Mouse (Mus musculus) forebrain, postnatal 0 days (tissue): ENCODE measurements around the gene Zfp658. TPM values are rescaled to one million over a fixed set of nuclear protein-coding genes. Genes with fewer than 3 reads are reported as not detected.
A peak's percentile ranks its signal among the peaks of the same experiment; 100 is the strongest.

ENCODE experiments used
- ATAC-seq: fragments of 200-750 bp; cut with Nextera tagmentation; 2 replicates; pipeline ENCODE4 v1.8.0; 2017; ENCODE audit warnings: mild to moderate bottlenecking, moderate library complexity
- DNase-seq: peaks from one replicate; pipeline ENCODE4 v3.0.0-alpha.2; 2015
- H3K27ac ChIP-seq: fragments of 300-500 bp; sonication (generic); 2 replicates; pipeline ENCODE4 v1.5.1; 2014; ENCODE audit warnings: low read depth, mild to moderate bottlenecking, antibody characterized with exemption, low read length, moderate library complexity, mixed read lengths
- H3K27me3 ChIP-seq: fragments of 300-500 bp; sonication (generic); 2 replicates; pipeline ENCODE4 v1.6.1; 2014; ENCODE audit warnings: mild to moderate bottlenecking, low read length, mixed read lengths; ENCODE audit not compliant: insufficient read depth
- H3K36me3 ChIP-seq: fragments of 300-500 bp; sonication (generic); 2 replicates; pipeline ENCODE4 v1.6.1; 2014; ENCODE audit warnings: mild to moderate bottlenecking, moderate library complexity; ENCODE audit not compliant: insufficient read depth
- H3K4me1 ChIP-seq: fragments of 300-500 bp; sonication (generic); 2 replicates; pipeline ENCODE4 v1.6.1; 2014; ENCODE audit warnings: antibody characterized with exemption; ENCODE audit not compliant: insufficient read depth
- H3K4me2 ChIP-seq: fragments of 300-500 bp; sonication (generic); 2 replicates; pipeline ENCODE4 v1.6.1; 2014; ENCODE audit warnings: low read depth, mild to moderate bottlenecking, moderate library complexity
- H3K4me3 ChIP-seq: fragments of 300-500 bp; sonication (generic); 2 replicates; pipeline ENCODE4 v1.5.1; 2014; ENCODE audit warnings: low read depth, low read length, mixed read lengths
- H3K9ac ChIP-seq: fragments of 300-500 bp; sonication (generic); 2 replicates; pipeline ENCODE4 v1.6.1; 2014; ENCODE audit warnings: mild to moderate bottlenecking
- H3K9me3 ChIP-seq: fragments of 300-500 bp; sonication (generic); 2 replicates; pipeline ENCODE4 v1.6.1; 2016; ENCODE audit warnings: low read length
- CTCF ChIP-seq: sonication (generic); IDR thresholded peaks from 2 replicates; pipeline ENCODE4 v1.5.1; 2016; ENCODE audit warnings: antibody characterized with exemption, control low read depth, low read depth
- whole genome bisulfite sequencing: fragments of 180-500 bp; shearing (Covaris S2); extraction: QIAGEN DNeasy Blood & Tissue Kit; methylation state at CpG from one replicate; pipeline ENCODE4 v1.1.7; 2014; 5-methylcytosine and 5-hydroxymethylcytosine counted together
- polyA plus RNA-seq: library from polyadenylated mRNA; unstranded; fragments of >200 nt; fragmentation: Nextera tagmentation; extraction: Ambion mirVana; gene quantifications from 2 replicates; pipeline ENCODE4 v1.2.1, GENCODE M21; 2015
- total RNA-seq: library from RNA; depleted of rRNA; stranded (reverse); fragments of >200 nt; gene quantifications from 2 replicates; pipeline ENCODE4 v1.2.3, GENCODE M21; 2014; rRNA removed

The Zfp658 gene
- total and polyA plus RNA-seq, 2 experiments from 2014 or later = 3.1 to 12.6 TPM

DNA sequence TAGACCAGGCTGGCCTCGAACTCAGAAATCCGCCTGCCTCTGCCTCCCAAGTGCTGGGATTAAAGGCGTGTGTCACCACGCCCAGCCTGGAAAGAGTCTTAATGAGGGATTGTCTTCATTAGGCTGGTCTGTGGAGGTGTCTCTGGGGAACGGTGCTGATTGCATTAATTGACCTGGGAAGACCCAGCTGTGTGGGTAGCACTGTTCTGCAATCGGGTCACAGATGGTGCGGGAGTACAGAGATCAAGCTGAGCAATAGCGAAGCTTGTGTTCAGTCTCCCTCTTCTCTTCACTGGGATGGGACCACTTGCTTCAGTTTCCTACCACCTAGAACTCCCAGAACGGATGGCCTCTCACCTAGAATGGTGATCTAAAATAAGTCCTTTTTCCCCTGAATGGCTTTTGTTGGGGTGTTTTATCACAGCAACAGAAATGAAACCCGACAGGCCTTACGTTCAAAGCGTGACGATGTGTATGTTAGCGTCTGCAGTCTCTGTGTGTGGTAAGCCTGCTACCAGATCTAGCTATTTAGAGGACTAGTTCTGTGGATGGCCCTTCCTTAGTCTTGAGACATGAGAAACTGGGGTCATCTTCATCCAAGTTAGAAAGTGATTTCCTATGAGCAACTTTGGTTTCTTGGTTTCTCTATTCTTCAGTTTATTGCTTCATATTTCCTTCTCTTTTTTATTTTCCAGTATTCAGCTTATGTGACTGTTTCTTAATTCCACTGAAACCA lies 51.9 kb downstream of the Zfp658 start:
- Histone ChIP-seq H3K27ac (no peak overlapping the region), H3K4me3 (no peak overlapping the region), H3K4me2 (no peak overlapping the region), H3K4me1 (no peaks in the 10 kb centered on the region), H3K27me3 (no peaks in the 10 kb centered on the region), H3K9me3 (no peaks in the 10 kb centered on the region), H3K36me3 (no peaks in the 10 kb centered on the region), H3K9ac (no peak overlapping the region)
- 87% methylated on average over 14 of the region's 14 CpGs for WGBS
- ATAC-seq (no peak), DNase-seq (no peak)
- TF ChIP-seq CTCF = no peak

DNA sequence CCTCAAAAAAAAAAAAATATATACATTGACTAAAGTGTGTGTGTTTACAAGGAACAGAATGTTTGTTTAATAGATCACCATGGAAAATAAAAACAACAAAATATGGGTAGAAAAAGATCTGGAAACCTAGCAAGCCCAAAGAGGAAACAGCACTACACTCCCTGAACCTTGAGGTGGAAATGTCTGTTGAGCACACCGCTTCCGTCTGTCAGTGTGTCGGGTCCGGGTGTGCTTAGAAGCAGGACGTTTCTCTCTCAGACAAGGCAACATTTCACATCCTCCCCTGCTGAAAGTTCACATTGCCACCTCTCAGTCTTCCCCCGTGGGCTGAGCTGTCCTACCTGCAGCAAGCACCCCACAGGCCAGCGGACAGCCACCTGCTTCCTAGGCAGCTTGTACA lies 60.9 kb downstream of the Zfp658 start:
- Histone ChIP-seq H3K27ac (no peak overlapping the region), H3K4me3 (no peak overlapping the region), H3K4me1 (no peaks in the 10 kb centered on the region), H3K36me3 (no peaks in the 10 kb centered on the region), H3K27me3 (no peaks in the 10 kb centered on the region), H3K9me3 (no peaks in the 10 kb centered on the region), H3K4me2 (no peak overlapping the region), H3K9ac (no peak overlapping the region)
- ATAC-seq = no peak
- WGBS = 84% methylated on average over 7 of the region's 7 CpGs
- TF ChIP-seq CTCF = no peak
- DNase-seq = no peak

DNA sequence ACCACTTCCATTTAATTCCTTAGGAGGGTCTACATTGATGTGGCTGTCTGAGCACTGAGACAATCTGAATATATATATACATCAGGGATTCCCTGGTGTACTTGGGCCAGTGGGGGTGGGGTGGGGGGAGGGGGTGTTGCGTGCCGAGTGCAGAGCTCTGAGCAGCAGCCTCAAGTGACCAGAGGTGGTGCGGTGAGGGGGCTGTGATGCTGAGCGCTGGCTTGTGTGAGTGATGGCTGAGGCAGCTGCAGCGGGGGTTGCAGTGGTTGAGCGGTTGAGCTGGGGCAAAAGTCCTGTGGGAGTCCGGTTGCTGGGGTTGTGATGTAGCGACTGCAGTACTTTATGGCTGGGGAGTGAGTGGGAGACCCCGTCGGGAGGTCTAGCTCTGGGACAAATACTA lies 61.8 kb downstream of the Zfp658 start:
- TF ChIP-seq CTCF = no peak
- H3K4me2 ChIP-seq = no peak overlapping the region
- H3K36me3 ChIP-seq = no peaks in the 10 kb centered on the region
- H3K4me3 ChIP-seq = no peak overlapping the region
- H3K27me3 ChIP-seq = no peaks in the 10 kb centered on the region
- no peaks in the 10 kb centered on the region for H3K4me1 ChIP-seq
- no peak overlapping the region for H3K27ac ChIP-seq
- ATAC-seq (peak; percentile 29; the same call in 1 of the 2 replicates), DNase-seq (no peak)
- H3K9me3 ChIP-seq = no peaks in the 10 kb centered on the region
- WGBS = 13% methylated on average over 10 of the region's 10 CpGs
- H3K9ac ChIP-seq = no peak overlapping the region

Other genes starting within 250 kb of the Zfp658 start
- gene Zfp715, start 249.0 kb upstream of the Zfp658 start, total RNA-seq = 35.5 and 35.9 TPM in 2 replicates
- 14.5 and 17.3 TPM in 2 replicates for gene Zfp715, start 249.0 kb upstream of the Zfp658 start, polyA plus RNA-seq
- gene Siglecf, start 210.9 kb upstream of the Zfp658 start, total RNA-seq = 0.08 TPM in 1 of 2 replicates, not detected in the other
- 0.16 and 0.25 TPM in 2 replicates for gene Siglecf, start 210.9 kb upstream of the Zfp658 start, polyA plus RNA-seq
- not detected in 2 replicates for gene Siglecg, start 154.1 kb upstream of the Zfp658 start, total RNA-seq
- 0.09 TPM in 1 of 2 replicates, not detected in the other for gene Siglecg, start 154.1 kb upstream of the Zfp658 start, polyA plus RNA-seq
- not detected in 2 replicates for gene Lim2, start 134.6 kb upstream of the Zfp658 start, total RNA-seq
- not detected in 2 replicates for gene Lim2, start 134.6 kb upstream of the Zfp658 start, polyA plus RNA-seq
- not detected in 2 replicates for gene Nkg7, start 125.2 kb upstream of the Zfp658 start, total RNA-seq
- gene Nkg7, start 125.2 kb upstream of the Zfp658 start, polyA plus RNA-seq = not detected in 2 replicates
- gene Cldnd2, start 121.5 kb upstream of the Zfp658 start, total RNA-seq = not detected in 2 replicates
- not detected in 2 replicates for gene Cldnd2, start 121.5 kb upstream of the Zfp658 start, polyA plus RNA-seq
- gene Etfb, start 118.2 kb upstream of the Zfp658 start, total RNA-seq = 38.2 and 46.1 TPM in 2 replicates
- gene Etfb, start 118.2 kb upstream of the Zfp658 start, polyA plus RNA-seq = 101 and 117 TPM in 2 replicates
- gene Gm45233, start 118.1 kb upstream of the Zfp658 start, total RNA-seq = 0.31 and 3.7 TPM in 2 replicates
- gene Gm45233, start 118.1 kb upstream of the Zfp658 start, polyA plus RNA-seq = 0.30 TPM in 1 of 2 replicates, not detected in the other
- 4.2 and 16.9 TPM in 2 replicates for gene Vsig10l, start 99.1 kb upstream of the Zfp658 start, total RNA-seq
- 8.1 and 13.8 TPM in 2 replicates for gene Vsig10l, start 99.1 kb upstream of the Zfp658 start, polyA plus RNA-seq
- gene Iglon5, start 72.2 kb upstream of the Zfp658 start, total RNA-seq = 24.9 and 26.1 TPM in 2 replicates
- 3.0 and 4.4 TPM in 2 replicates for gene Iglon5, start 72.2 kb upstream of the Zfp658 start, polyA plus RNA-seq
- not detected in 2 replicates for gene 4931406B18Rik, start 56.3 kb upstream of the Zfp658 start, total RNA-seq
- not detected in 2 replicates for gene 4931406B18Rik, start 56.3 kb upstream of the Zfp658 start, polyA plus RNA-seq
- gene Cd33, start 17.8 kb upstream of the Zfp658 start, total RNA-seq = 0.77 and 1.0 TPM in 2 replicates
- 1.2 and 1.7 TPM in 2 replicates for gene Cd33, start 17.8 kb upstream of the Zfp658 start, polyA plus RNA-seq
- gene Zfp719, start 17.4 kb downstream of the Zfp658 start, total RNA-seq = 20.2 and 22.5 TPM in 2 replicates
- 3.2 and 5.8 TPM in 2 replicates for gene Zfp719, start 17.4 kb downstream of the Zfp658 start, polyA plus RNA-seq
- gene Zfp819, start 44.9 kb downstream of the Zfp658 start, total RNA-seq = 0.33 and 0.85 TPM in 2 replicates
- gene Zfp819, start 44.9 kb downstream of the Zfp658 start, polyA plus RNA-seq = 0.23 TPM in 2 replicates
- gene Ceacam18, start 72.5 kb downstream of the Zfp658 start, total RNA-seq = 0.15 TPM in 1 of 2 replicates, not detected in the other
- not detected in 2 replicates for gene Ceacam18, start 72.5 kb downstream of the Zfp658 start, polyA plus RNA-seq
- 1.2 TPM in 1 of 2 replicates, not detected in the other for gene Siglece, start 97.9 kb downstream of the Zfp658 start, total RNA-seq
- 0.31 and 0.64 TPM in 2 replicates for gene Siglece, start 97.9 kb downstream of the Zfp658 start, polyA plus RNA-seq
- 36.9 and 40.3 TPM in 2 replicates for gene Ctu1, start 109.8 kb downstream of the Zfp658 start, total RNA-seq
- 22.5 and 22.9 TPM in 2 replicates for gene Ctu1, start 109.8 kb downstream of the Zfp658 start, polyA plus RNA-seq
- not detected in 2 replicates for gene Klk14, start 128.2 kb downstream of the Zfp658 start, total RNA-seq
- not detected in 2 replicates for gene Klk14, start 128.2 kb downstream of the Zfp658 start, polyA plus RNA-seq
- gene Klk13, start 150.3 kb downstream of the Zfp658 start, total RNA-seq = not detected in 2 replicates
- 0.11 TPM in 1 of 2 replicates, not detected in the other for gene Klk13, start 150.3 kb downstream of the Zfp658 start, polyA plus RNA-seq
- gene Klk12, start 206.6 kb downstream of the Zfp658 start, total RNA-seq = not detected in 2 replicates
- not detected in 2 replicates for gene Klk12, start 206.6 kb downstream of the Zfp658 start, polyA plus RNA-seq
- gene Klk11, start 212.3 kb downstream of the Zfp658 start, total RNA-seq = not detected in 2 replicates
- 0.15 TPM in 1 of 2 replicates, not detected in the other for gene Klk11, start 212.3 kb downstream of the Zfp658 start, polyA plus RNA-seq
- 0.23 TPM in 1 of 2 replicates, not detected in the other for gene Klk10, start 218.8 kb downstream of the Zfp658 start, total RNA-seq
- 0.18 and 0.30 TPM in 2 replicates for gene Klk10, start 218.8 kb downstream of the Zfp658 start, polyA plus RNA-seq
- not detected in 2 replicates for gene Klk9, start 229.6 kb downstream of the Zfp658 start, total RNA-seq
- not detected in 2 replicates for gene Klk9, start 229.6 kb downstream of the Zfp658 start, polyA plus RNA-seq
- 8.4 and 13.4 TPM in 2 replicates for gene Klk8, start 235.3 kb downstream of the Zfp658 start, total RNA-seq
- 10.4 TPM in 2 replicates for gene Klk8, start 235.3 kb downstream of the Zfp658 start, polyA plus RNA-seq
- not detected in 2 replicates for gene Klk7, start 249.0 kb downstream of the Zfp658 start, total RNA-seq
- 0.08 and 0.18 TPM in 2 replicates for gene Klk7, start 249.0 kb downstream of the Zfp658 start, polyA plus RNA-seq